Mouse (Mus musculus) induced T-regulatory cell, adult 2 months (primary cell): Measurements from ENCODE around the gene Ncoa4.
A peak's percentile ranks its signal among the peaks of the same experiment; 100 is the strongest.
"Not testable (repeated sequence)": the region's sequence is repeated elsewhere in the genome, so short reads cannot be mapped to it uniquely, and the experiment has no call there.

Experiments
- DNase-seq: peaks from one replicate; pipeline ENCODE4 v3.0.0-alpha.2; 2012; ENCODE audit warnings: low read depth

Gene Ncoa4

GRCm38 (mm10) chr14:32159690-32160246 lies at the start of gene Ncoa4:
TSS of gene Ncoa4 (plus strand) at chr14:32159865.
- peak; percentile 100 for DNase-seq

- DNase-seq, result peak; percentile 7
These were observed 47.5 kb upstream of the Ncoa4 start for GRCm38 (mm10) chr14:32112124-32112523.

DNA sequence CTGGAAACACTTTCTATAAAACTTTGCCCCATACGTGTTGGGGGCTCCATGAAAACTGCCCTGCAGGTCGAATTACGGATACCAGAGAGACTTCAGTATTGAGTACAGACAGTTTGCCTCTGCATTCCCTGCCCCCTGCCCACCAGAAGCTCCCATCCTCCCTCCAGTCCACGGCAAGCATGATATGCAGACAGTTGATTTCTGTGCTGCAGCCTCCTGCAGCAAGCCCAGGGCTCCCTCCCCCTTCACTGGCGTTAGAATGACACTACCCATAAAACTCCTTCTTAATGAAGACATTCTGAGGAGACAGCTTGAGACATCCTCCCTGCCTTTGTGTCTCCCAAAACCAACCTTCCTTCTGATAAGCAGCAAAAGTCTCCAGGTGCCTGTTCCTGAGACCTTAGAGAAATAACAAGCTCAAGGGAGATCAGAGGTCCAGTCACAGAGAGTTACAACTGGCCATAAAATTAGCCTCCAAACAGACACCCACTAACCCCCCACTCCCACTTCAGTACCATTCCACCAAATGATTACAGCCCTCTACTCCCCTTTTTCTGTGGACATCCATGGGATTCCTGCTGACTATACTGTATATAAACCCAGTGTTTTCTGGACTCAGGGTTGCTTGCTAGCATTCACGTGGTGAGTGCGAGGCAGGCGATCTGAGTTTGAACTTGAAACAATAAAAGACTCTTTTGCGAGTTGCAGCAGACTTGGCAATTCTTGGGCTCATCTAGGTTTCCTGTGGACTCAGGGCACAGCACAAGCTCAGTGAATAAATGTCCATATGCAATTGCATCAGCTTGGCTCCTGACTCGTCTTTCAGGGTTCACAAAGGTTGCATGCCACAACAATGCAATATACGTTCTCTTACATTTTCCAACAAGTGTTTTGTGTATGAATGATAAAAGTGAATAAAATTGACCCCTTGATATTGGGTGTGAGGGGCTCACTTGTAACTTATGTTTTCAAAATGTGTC lies 38.4 kb upstream of the Ncoa4 start:
- DNase-seq, result no peak

DNA sequence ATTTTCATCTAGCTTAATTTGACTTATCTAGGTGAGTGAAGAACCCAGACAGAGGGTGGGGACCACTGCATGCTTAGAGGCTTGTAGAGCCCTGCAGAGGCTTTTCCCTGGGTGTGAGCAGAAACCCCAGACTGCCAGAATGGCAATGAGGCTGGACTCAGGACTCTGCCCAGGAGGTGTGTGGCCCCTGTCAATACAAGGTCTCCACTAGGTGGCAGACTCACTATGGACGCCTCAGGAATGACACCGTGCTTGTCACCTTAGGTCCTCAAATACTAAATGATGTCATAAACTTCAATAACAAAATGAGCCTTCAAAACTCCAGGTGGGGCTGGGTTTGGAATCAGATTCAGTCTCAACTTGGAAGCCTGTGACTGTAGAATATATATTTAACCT lies 37.7 kb upstream of the Ncoa4 start:
- peak; percentile 64 for DNase-seq

DNA sequence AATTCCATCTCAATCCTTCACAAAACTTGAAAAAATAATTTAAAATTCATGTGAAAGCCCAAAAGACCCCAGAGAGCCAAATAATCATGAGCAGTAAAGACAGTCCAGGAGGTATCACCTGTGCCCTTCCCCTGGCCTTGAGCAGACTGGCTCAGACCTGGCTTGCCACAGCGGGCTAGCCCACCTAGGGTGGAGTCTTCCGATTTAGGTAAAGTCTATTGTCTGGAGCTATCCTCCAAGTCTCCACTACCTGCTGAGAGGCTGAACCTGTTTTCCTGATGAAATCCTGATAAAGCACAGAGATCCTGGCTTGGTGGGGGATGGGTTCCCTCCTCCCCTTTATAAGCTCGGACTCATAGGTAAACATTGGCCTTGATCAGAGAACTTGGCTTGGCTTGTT lies 35.4 kb upstream of the Ncoa4 start:
- DNase-seq, result no peak

DNA sequence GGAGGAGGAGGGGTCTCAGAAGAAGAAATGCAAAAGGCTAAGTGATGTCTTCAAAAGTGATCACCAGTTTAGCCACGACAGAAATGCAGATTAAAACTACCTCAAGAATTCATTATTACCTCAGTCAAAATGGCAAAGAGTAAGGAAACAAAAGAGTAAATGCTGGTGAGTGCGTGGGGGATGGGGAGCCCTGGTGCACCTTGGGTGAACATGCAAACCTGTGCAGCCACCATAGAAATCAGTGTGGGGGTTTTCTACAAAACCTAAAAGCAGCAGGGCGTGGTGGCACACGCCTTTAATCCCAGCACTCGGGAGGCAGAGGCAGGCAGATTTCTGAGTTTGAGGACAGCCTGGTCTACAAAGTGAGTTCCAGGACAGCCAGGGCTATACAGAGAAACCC lies 34.4 kb upstream of the Ncoa4 start:
- DNase-seq, result not testable (repeated sequence)

- DNase-seq, result no peak
These were observed 31.3 kb upstream of the Ncoa4 start for GRCm38 (mm10) chr14:32128409-32128808.

DNA sequence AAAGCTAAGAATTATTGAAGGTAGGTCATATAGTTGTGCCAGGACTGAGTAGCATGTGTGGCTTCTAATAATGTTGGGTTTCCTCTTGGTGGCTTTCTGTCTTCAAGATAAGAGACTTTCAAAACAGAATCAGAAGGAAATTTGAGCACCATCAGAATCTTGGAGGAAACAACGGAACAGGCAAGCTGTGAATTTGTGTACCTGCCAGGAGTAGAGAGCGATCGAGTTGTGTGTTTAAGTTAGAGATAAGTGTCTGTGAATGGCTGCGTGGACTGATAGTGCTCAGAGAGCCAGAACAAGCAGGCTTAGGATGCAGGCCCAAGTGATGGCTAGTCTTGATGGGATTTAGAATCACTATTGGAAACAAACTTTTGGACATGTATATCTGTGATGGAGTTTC lies 27.8 kb upstream of the Ncoa4 start:
- DNase-seq, result no peak

DNA sequence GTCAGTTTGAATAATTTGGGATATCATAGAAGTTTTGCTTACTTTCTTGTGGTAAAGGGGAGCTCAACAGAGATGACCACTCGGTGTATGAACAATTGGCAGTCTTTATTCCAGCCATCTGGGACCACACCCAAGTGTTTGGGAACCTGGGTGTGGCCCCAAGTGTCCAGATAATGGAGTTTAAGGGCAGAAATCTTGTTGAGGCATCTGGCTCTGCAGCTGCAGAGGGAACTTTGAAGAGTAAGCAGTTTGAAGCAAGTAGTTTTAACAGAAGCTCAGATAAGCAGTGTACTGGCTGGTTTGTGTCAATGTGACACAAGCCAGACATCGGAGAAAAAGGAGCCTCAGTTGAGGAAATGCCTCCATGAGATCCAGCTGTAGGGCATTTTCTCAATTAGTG lies 25.4 kb upstream of the Ncoa4 start:
- DNase-seq, result no peak

- not testable (repeated sequence) for DNase-seq
These were observed 23.2 kb upstream of the Ncoa4 start for GRCm38 (mm10) chr14:32136467-32136866.

- DNase-seq, result no peak
These were observed 19.2 kb upstream of the Ncoa4 start for GRCm38 (mm10) chr14:32140359-32140965.

DNA sequence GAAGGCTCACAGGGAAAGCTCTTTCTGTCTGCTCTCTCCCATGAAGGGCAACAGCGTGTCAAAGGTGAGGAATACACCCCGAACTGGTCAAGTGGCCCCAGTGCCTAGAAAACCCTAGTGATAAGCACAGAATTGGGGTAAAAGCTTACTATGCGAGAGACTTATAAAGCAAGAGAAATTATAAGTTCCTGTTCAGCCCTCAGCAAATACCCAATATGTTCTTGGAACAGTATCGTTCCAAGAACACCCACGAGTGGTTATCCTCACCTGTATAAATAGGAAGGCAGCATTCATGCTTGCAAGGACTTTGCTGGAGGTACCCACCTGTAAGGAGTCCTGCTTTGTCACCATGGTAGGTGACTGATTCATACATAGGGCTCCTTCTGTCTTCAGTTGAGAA lies 17.9 kb upstream of the Ncoa4 start, which contains the start of gene Msmb:
Gene Msmb (plus strand): TSS at position 301 of the 400 bp plus-strand sequence.
- no peak for DNase-seq

- no peak for DNase-seq
These were observed 14.9 kb upstream of the Ncoa4 start for GRCm38 (mm10) chr14:32144734-32145133.

DNA sequence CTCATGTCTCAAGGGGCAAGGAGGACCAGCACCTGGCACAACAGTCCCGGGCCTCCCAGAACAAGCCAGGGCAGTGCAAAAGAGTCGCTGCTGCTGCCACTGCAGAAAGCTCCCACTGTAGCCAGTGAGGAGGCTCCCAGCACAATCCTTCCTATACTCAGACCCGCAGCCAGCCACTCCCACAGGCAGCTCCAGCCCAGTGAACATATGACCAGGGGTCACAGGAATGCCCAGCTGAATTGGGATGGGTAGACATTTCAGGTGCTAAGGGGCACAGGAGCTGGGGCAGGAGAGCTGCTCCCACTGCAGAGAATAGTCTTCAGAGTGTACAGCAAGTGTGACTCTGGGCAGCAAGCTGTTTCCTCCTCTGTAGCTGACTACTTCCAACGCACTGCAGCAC lies 14.3 kb upstream of the Ncoa4 start:
- no peak for DNase-seq

DNA sequence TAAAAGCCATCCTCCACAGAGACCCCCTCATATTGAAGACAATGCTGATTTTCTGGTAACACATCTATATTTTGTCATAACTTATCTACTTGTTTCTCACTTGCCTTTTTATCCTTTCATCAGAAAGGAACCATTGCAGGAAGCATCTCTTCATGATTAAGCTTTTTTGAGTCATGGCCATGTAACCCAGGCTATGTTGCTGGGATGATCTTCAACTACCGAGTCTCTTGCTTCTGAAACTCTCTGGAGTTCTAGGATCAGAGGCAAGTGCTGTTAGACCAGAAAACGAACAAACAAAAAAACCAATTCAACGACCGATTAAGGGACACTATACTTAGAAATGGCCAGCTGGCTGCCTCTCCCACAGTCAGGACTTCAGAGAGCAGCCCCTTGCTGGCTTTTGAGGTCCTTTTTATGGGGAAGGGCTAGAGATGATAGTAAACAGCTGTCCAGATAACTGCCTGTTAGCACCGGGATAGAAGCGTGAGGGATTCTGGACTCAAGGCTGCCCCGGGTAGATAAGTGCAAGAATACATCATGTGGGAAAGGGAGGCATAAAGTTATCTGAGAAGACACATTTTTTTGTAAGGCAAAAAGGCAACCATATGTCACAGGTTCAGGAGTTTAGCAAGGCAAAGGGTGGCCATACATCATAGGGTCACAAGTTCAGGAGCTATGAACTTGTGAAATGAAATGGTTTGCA lies 13.7 kb upstream of the Ncoa4 start:
- no peak for DNase-seq

DNA sequence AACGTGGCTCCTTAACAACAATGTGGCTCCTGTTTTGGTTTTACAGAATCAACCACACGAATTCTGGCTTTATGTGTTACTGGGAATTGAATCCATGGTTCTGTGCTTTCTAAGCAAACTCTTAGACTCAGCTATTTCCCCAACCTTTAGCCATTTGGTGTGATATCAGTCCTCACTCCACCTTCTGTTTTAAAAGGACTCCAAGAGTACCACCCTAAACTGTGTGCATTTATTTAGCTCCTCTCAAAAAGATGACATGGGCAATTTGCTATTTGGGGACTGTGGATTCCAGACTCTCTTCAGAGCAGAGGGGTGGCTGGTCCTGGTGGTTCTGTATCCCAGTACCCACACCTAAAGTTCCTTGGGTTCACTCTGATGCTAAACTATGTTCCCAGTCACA lies 13.1 kb upstream of the Ncoa4 start:
- DNase-seq, result no peak

GRCm38 (mm10) chr14:32150872-32151271 lies 8.8 kb upstream of the Ncoa4 start:
- DNase-seq, result no peak

DNA sequence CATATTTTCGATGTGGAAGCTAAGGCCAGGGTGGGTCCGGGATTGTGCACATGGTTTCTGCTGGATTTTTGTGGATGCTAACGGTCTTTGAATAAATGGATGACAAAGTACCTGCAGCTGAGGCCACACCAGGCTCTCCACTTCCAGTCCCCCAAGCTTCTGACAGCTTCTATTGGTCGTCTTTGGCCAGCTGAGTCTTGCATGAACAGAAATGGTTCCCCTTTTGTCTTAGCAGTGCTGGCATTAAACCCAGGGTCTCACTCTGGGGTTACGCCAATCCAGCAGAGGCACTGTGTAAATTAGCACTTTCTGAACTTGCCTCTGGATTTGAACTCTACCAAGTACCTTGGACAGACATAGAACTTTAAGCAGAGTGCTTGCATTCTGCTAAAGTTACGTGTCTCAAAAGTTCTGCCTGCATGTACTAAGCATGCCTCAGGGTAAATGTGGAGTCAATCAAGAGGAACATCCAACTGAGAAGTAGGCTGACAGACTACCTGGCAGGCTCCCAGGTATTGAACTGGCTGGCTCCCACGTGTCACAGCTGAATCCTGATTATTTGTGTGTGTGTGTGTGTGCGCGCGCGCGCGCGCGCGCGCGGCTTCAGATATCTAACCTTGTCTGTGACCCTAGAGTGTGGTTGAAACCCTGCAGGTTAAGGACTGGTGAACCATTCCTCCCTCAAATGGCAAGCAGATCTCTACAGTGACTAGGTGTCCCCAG lies 7.3 kb upstream of the Ncoa4 start:
- no peak for DNase-seq

DNA sequence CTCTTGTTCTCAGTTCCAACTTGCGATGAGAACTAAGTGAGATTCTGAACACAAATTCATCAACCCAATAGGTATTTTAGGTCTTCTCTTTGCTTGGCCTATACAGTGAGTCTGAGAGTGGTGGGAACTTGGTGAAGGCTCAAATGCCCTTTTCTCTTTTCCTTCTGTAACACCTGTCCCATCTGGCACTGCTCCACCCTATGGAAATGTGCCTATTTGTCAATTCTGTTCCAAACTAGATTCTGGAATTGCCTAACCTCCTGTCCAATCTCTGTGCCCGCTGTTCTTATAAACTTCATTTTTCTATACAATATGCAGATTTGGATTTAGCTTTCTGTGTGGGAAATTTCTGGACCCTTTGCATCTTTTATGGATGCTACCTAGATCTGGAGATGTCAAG lies 6.5 kb upstream of the Ncoa4 start:
- DNase-seq, result no peak

DNA sequence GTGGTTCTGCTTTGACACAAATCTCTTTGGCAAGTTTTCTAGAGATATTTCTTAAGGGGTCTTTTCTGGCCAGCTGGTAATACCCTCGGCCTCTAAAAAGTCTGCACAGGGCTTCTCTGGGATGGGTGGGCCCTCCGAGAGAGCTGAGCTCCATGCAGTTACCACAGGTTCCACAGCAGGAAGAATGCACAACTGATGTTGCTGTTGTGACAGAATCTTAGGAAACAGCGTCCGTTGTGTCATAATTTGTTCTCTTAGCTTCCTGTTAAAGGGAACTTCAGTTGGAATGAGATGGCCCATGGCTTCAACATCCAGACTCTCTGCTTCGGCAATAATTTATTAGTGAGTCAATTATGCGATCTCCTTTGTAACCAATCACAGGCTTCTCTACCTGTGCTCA lies 4.9 kb upstream of the Ncoa4 start:
- no peak for DNase-seq

DNA sequence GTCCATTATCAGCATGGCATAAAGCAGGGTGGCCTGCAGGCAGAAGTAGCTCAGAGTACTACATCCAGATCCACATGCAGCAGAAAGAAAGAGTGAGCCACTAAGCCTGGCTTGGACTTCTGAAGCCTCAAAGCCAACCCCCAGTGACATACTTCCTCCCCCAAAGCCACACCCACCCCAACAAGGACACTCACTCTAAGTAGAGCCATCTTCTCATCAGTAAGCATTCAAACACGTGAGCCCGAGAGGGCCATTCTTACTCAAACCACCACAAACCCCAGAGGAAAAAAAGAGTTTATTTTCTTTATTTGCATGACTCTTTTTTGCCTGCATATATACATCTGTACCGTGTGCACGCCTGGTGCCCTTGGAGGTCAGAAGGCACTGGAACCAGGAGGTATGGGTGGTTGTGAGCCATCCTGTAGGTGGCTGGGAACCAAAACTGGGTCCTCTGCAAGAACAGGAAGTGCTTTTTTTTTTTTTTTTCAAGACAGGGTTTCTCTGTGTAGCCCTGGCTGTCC lies 455 bp upstream of the Ncoa4 start:
- DNase-seq, result no peak
